Mouse (Mus musculus): ENCODE data around the gene Rasgef1b. TPM values are rescaled to one million over a fixed set of nuclear protein-coding genes. Genes with fewer than 3 reads are reported as not detected.

Rasgef1b gene
- polyA plus RNA-seq, 1 experiment from 2014 or later: 12.0 TPM

- no peaks in the 10 kb centered on the region for H3K36me3 ChIP-seq
- no peak overlapping the region for H3K4me2 ChIP-seq
- peak overlapping the region; percentile 62 for H3K27ac ChIP-seq
- ATAC-seq (ENCODE audit: insufficient read depth, low FRiP score, low read depth): no peak
- H3K9ac ChIP-seq: no peak overlapping the region
- no peak overlapping the region for H3K4me3 ChIP-seq (replicated peaks)
- 55% methylated on average over 6 of the region's 6 CpGs for WGBS
- H3K4me1 ChIP-seq: peaks cover 11% of the 10 kb centered on the region
- no peaks in the 10 kb centered on the region for H3K9me3 ChIP-seq
- no peaks in the 10 kb centered on the region for H3K27me3 ChIP-seq (replicated peaks)
Observed at GRCm38 (mm10) chr5:99480078-99481031, 248.5 kb downstream of the Rasgef1b start.

DNA sequence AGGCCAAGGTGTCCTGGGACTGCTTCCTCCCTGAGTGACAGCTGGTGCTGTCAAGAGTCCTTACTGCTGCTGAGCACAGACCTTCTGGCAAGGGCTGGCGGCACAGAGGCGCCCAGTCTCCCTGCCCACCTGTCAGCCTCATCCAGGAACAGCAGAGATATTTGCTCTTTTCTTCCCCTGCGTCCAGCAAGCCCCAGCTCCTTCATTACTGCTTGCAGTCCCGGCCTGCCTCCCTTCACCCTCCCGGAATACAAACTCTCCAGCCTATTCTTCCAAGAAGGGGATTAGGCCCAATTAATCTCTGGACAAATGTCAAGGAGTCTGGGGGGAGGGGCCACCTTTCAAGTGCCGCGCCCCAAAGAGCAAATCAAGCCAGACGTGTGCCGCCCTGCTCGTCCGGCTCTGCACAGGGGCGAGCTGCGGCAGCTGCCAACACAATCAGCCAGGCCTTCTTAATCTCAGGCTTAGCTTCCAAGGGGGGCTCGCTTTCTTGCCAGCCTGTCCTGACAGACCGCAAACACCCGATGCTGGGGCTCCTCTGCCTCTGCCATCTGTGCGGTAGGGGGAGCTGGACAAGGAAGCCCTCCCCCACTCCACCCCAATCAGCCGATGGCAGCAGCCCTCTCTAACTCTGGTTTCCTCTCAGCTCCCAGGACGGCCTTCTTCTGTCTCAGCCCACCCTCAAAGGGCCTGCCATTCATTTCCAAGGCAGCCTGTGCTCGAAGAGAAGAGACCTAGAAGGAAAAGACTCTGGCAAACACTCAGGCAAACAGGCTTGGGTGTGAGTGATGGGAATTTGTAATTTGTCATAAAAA lies 249.4 kb downstream of the Rasgef1b start:
- 3% methylated on average over 20 of the region's 20 CpGs for WGBS
- H3K9me3 ChIP-seq: no peaks in the 10 kb centered on the region
- peak; percentile 80 for ATAC-seq (ENCODE audit: insufficient read depth, low FRiP score, low read depth)
- H3K27ac ChIP-seq: peak overlapping the region; percentile 62
- no peak overlapping the region for H3K9ac ChIP-seq
- no peaks in the 10 kb centered on the region for H3K27me3 ChIP-seq (replicated peaks)
- no peak overlapping the region for H3K4me3 ChIP-seq (replicated peaks)
- H3K4me2 ChIP-seq: peak overlapping the region; percentile 41
- no peaks in the 10 kb centered on the region for H3K36me3 ChIP-seq
- peaks cover 11% of the 10 kb centered on the region for H3K4me1 ChIP-seq

GRCm38 (mm10) chr5:99478716-99479115 lies 250.1 kb downstream of the Rasgef1b start:
- Histone ChIP-seq H3K27ac (no peak overlapping the region), H3K4me2 (no peak overlapping the region), H3K4me3 (replicated peaks) (no peak overlapping the region), H3K9me3 (no peaks in the 10 kb centered on the region), H3K4me1 (peaks cover 11% of the 10 kb centered on the region), H3K27me3 (replicated peaks) (no peaks in the 10 kb centered on the region), H3K9ac (no peak overlapping the region), H3K36me3 (no peaks in the 10 kb centered on the region)
- no peak for ATAC-seq (ENCODE audit: insufficient read depth, low FRiP score, low read depth)
- 40% methylated on average over 4 of the region's 4 CpGs for WGBS

DNA sequence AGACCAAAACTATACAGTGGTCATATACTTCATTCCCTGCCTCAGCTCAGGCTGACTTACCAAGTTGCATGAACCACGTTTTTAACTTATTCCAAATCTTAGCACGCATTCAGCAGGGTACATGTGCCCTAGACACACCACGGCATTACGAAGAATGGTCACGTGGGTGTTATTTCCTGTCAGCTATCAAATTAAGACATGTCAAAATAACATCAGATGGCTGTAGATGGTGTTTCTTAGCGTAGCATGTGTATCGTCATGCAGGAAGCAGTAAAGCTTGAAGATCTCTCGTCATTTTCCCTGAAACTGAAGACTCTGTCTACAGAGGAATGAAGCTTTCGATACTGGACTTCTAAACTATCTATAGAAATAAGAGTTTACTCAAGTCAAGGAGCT lies 251.4 kb downstream of the Rasgef1b start:
- ATAC-seq (ENCODE audit: insufficient read depth, low FRiP score, low read depth): no peak
- Histone ChIP-seq H3K27me3 (replicated peaks) (no peaks in the 10 kb centered on the region), H3K4me3 (replicated peaks) (no peak overlapping the region), H3K36me3 (no peaks in the 10 kb centered on the region), H3K4me1 (peaks cover 11% of the 10 kb centered on the region), H3K4me2 (no peak overlapping the region), H3K27ac (no peak overlapping the region), H3K9ac (no peak overlapping the region), H3K9me3 (no peaks in the 10 kb centered on the region)
- WGBS: 90% methylated on average over 9 of the region's 9 CpGs

DNA sequence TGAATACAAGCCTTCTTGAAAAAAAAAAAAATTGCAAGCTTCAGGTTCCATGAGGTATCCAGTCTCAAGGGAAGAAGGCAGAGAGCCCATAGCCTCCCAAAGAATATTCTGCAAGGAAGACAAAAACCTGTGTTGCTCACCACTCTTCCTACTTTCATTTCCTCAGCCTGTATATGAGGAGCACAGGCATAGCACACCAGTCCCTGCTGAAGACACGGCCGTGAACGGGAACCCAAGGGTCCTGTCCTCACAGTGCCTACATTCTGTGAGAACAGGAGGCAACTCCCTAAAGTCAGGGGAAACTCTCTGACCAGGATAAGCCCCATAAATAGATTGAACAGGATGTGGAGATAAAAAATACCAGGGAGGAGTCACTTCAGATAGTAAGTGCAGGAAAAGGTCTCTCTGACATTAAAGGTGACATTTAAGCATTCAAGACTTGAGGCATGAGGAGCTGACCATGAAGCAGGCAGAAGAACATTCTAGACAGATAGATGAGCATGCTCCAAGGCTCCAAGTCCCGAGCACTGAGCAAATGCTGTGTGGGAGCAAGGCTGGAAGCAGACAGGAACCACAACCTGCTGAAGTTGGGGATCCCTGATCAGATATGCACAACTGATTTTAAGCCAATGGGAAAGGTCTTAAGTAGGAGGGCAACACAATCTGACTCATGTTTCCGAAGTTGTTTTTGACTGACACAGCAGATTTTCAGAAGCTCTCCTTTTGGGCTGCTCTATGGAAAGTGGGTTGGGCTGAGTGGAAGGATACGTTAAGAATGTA lies 252.0 kb downstream of the Rasgef1b start:
- no peak for ATAC-seq (ENCODE audit: insufficient read depth, low FRiP score, low read depth)
- Histone ChIP-seq H3K9ac (no peak overlapping the region), H3K27me3 (replicated peaks) (no peaks in the 10 kb centered on the region), H3K9me3 (no peaks in the 10 kb centered on the region), H3K4me1 (peaks cover 11% of the 10 kb centered on the region), H3K36me3 (no peaks in the 10 kb centered on the region), H3K4me2 (no peak overlapping the region), H3K27ac (no peak overlapping the region), H3K4me3 (replicated peaks) (no peak overlapping the region)
- 75% methylated on average over 6 of the region's 6 CpGs for WGBS

GRCm38 (mm10) chr5:99472607-99473335 lies 256.1 kb downstream of the Rasgef1b start:
- Histone ChIP-seq H3K9ac (no peak overlapping the region), H3K4me1 (peaks cover 2% of the 10 kb centered on the region; the same call in 1 of the 2 replicates), H3K4me3 (replicated peaks) (no peak overlapping the region), H3K9me3 (no peaks in the 10 kb centered on the region), H3K36me3 (no peaks in the 10 kb centered on the region), H3K27me3 (replicated peaks) (no peaks in the 10 kb centered on the region), H3K27ac (no peak overlapping the region), H3K4me2 (no peak overlapping the region)
- 61% methylated on average over 5 of the region's 5 CpGs for WGBS
- no peak for ATAC-seq (ENCODE audit: insufficient read depth, low FRiP score, low read depth)

DNA sequence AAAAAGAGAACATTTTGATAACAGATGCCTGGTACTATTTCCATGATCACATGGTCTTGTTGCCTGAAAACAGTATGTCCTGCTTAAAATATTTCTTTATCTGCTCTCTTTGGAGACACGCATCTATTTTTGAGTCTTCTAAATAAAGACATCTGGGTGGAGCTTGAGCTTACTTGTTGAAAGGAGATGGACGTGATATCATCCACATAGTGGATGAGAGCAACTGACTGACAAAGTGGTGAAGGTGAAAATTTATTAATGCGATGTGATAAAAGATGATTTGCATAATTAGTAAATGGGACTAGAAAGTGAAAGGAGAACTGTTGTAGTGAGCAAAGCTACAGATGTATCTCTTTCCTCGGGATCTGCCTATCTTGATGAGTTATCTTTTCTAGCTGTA lies 257.1 kb downstream of the Rasgef1b start:
- H3K27ac ChIP-seq: no peak overlapping the region
- no peaks in the 10 kb centered on the region for H3K9me3 ChIP-seq
- no peaks in the 10 kb centered on the region for H3K36me3 ChIP-seq
- no peak overlapping the region for H3K4me3 ChIP-seq (replicated peaks)
- WGBS: 70% methylated on average over 4 of the region's 4 CpGs
- H3K9ac ChIP-seq: no peak overlapping the region
- no peaks in the 10 kb centered on the region for H3K27me3 ChIP-seq (replicated peaks)
- H3K4me2 ChIP-seq: no peak overlapping the region
- H3K4me1 ChIP-seq: peaks cover 2% of the 10 kb centered on the region; the same call in 1 of the 2 replicates
- ATAC-seq (ENCODE audit: insufficient read depth, low FRiP score, low read depth): no peak

- no peak overlapping the region for H3K4me2 ChIP-seq
Observed at GRCm38 (mm10) chr5:99470613-99471012, 258.3 kb downstream of the Rasgef1b start.

GRCm38 (mm10) chr5:99459007-99459406 lies 269.9 kb downstream of the Rasgef1b start:
- no peaks in the 10 kb centered on the region for H3K4me1 ChIP-seq
- 82% methylated on average over 6 of the region's 6 CpGs for WGBS
- no peaks in the 10 kb centered on the region for H3K36me3 ChIP-seq
- no peak overlapping the region for H3K27ac ChIP-seq
- H3K9ac ChIP-seq: no peak overlapping the region
- no peaks in the 10 kb centered on the region for H3K27me3 ChIP-seq (replicated peaks)
- H3K4me2 ChIP-seq: no peak overlapping the region
- no peaks in the 10 kb centered on the region for H3K9me3 ChIP-seq
- no peak overlapping the region for H3K4me3 ChIP-seq (replicated peaks)
- ATAC-seq (ENCODE audit: insufficient read depth, low FRiP score, low read depth): no peak

More at GRCm38 (mm10) chr5:99470613-99471012, 258.3 kb downstream of the Rasgef1b start:
- H3K9me3 ChIP-seq: no peaks in the 10 kb centered on the region
- no peak overlapping the region for H3K4me3 ChIP-seq (replicated peaks)
- no peak overlapping the region for H3K9ac ChIP-seq
- no peak for ATAC-seq (ENCODE audit: insufficient read depth, low FRiP score, low read depth)
- H3K27me3 ChIP-seq (replicated peaks): no peaks in the 10 kb centered on the region
- H3K4me1 ChIP-seq: no peaks in the 10 kb centered on the region
- H3K27ac ChIP-seq: no peak overlapping the region
- H3K36me3 ChIP-seq: no peaks in the 10 kb centered on the region

DNA sequence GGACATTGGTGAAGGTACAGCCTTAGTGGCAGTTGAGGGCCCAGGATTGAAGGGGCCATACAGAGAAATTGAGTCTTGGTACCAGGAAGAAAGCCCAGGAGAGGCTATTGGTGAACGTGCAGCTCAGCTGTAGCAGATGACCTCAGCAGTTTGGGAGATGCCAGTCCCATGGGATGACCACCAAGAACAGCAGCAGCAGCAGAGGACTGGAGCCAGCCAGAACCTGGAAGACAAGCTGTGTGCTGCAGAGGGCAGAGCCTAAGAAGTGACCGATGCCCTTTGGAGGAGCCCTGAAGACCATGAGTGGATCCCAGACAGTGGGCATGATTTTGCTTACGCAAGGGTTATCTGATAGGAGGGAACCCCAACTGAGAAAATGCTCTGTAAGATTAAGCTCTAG lies 271.6 kb downstream of the Rasgef1b start:
- H3K36me3 ChIP-seq: no peaks in the 10 kb centered on the region
- no peak overlapping the region for H3K4me3 ChIP-seq (replicated peaks)
- no peaks in the 10 kb centered on the region for H3K9me3 ChIP-seq
- H3K4me2 ChIP-seq: no peak overlapping the region
- 90% methylated on average over 3 of the region's 3 CpGs for WGBS
- ATAC-seq (ENCODE audit: insufficient read depth, low FRiP score, low read depth): no peak
- no peaks in the 10 kb centered on the region for H3K4me1 ChIP-seq
- no peak overlapping the region for H3K27ac ChIP-seq
- H3K27me3 ChIP-seq (replicated peaks): no peaks in the 10 kb centered on the region
- no peak overlapping the region for H3K9ac ChIP-seq

DNA sequence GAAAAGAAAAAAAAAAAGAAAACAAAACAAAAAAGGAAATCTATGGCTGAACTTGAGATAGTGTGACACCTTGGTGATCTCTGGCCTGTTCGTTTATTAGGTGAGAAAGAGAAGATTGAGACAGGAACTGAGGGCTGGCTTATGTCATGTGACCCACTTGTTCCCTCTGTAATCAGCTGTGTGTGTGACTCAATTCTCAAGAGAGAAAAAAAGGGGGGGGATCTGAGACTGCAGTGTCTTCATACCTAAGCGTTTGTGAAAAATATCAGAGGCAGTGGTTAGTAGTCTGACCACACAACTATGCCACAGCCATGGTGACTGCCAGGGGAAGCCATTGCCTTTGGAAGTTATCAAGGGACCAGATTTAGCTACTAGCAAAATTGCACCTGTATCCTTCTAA lies 276.9 kb downstream of the Rasgef1b start:
- Histone ChIP-seq H3K36me3 (no peaks in the 10 kb centered on the region), H3K27me3 (replicated peaks) (no peaks in the 10 kb centered on the region), H3K4me3 (replicated peaks) (no peak overlapping the region), H3K4me2 (no peak overlapping the region), H3K27ac (no peak overlapping the region), H3K9me3 (no peaks in the 10 kb centered on the region), H3K9ac (no peak overlapping the region), H3K4me1 (no peaks in the 10 kb centered on the region)
- ATAC-seq (ENCODE audit: insufficient read depth, low FRiP score, low read depth): no peak
- 58% methylated on average over 2 of the region's 2 CpGs for WGBS
